Mouse (Mus musculus) forebrain, embryonic 16.5 days (tissue): ENCODE data around the gene Ogfod3. TPM values are rescaled to one million over a fixed set of nuclear protein-coding genes. Genes with fewer than 3 reads are reported as not detected.

ENCODE experiments used
- ATAC-seq: fragments of 200-750 bp; cut with Nextera tagmentation; 2 replicates; pipeline ENCODE4 v1.8.0; 2017; ENCODE audit warnings: mild to moderate bottlenecking, moderate library complexity
- H3K27ac ChIP-seq: fragments of 300-500 bp; sonication (generic); 2 replicates; pipeline ENCODE4 v1.5.1; 2014; ENCODE audit warnings: low read length, control low read depth
- H3K27me3 ChIP-seq: fragments of 300-500 bp; sonication (generic); replicated peaks from 2 replicates; pipeline ENCODE4 v1.6.1; 2014; ENCODE audit warnings: low read length; ENCODE audit not compliant: control insufficient read depth, insufficient read depth
- H3K36me3 ChIP-seq: fragments of 300-500 bp; sonication (generic); 2 replicates; pipeline ENCODE4 v1.6.1; 2014; ENCODE audit not compliant: control insufficient read depth, insufficient read depth
- H3K4me1 ChIP-seq: fragments of 300-500 bp; sonication (generic); replicated peaks from 2 replicates; pipeline ENCODE4 v1.6.1; 2014; ENCODE audit warnings: low read length; ENCODE audit not compliant: control insufficient read depth, insufficient read depth
- H3K4me2 ChIP-seq: fragments of 300-500 bp; sonication (generic); 2 replicates; pipeline ENCODE4 v1.6.1; 2014; ENCODE audit warnings: mild to moderate bottlenecking, low read length, control low read depth
- H3K4me3 ChIP-seq: fragments of 300-500 bp; sonication (generic); replicated peaks from 2 replicates; pipeline ENCODE4 v1.5.1; 2014; ENCODE audit warnings: mild to moderate bottlenecking, low read length, control low read depth
- H3K9ac ChIP-seq: fragments of 300-500 bp; sonication (generic); replicated peaks from 2 replicates; pipeline ENCODE4 v1.6.1; 2014; ENCODE audit warnings: low read depth, low read length, control low read depth
- H3K9me3 ChIP-seq: fragments of 300-500 bp; sonication (generic); 2 replicates; pipeline ENCODE4 v1.6.1; 2016; ENCODE audit warnings: low read length; ENCODE audit not compliant: control insufficient read depth
- WGBS: fragments of 180-500 bp; shearing (Covaris S2); extraction: QIAGEN DNeasy Blood & Tissue Kit; methylation state at CpG from one replicate; pipeline ENCODE4 v1.1.7; 2014; 5-methylcytosine and 5-hydroxymethylcytosine counted together
- polyA plus RNA-seq: library from polyadenylated mRNA; unstranded; fragments of >200 nt; fragmentation: Nextera tagmentation; extraction: Ambion mirVana; gene quantifications from 2 replicates; pipeline ENCODE4 v1.2.1, GENCODE M21; 2015

The Ogfod3 gene
- polyA plus RNA-seq, 1 experiment from 2014 or later, result 15.3 TPM

DNA sequence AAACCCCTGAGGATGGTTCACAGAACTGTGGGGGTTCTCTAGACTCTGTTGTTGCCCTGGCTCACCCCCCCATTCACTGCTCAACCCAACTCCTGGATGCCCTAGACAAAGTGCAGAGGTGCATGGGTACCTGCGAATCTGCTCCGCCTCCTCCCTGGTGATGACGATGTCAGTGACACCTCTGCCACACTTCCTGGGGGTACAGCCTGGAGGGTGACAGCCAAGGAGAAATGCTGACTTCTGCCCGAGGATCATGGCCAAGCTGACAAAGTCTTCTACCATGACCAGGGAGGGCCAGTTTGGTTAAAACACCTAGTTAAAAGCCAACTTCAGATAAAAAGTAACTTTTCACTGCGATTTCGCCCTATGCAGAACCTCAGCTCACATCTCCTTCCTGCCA, 3.7 kb downstream of the Ogfod3 start:
- no peak overlapping the region for H3K9ac ChIP-seq
- H3K4me1 ChIP-seq, result peaks cover 12% of the 10 kb centered on the region
- H3K27me3 ChIP-seq, result no peaks in the 10 kb centered on the region
- H3K9me3 ChIP-seq, result no peaks in the 10 kb centered on the region
- H3K4me2 ChIP-seq, result no peak overlapping the region
- 97% methylated on average over 6 of the region's 6 CpGs for WGBS
- H3K36me3 ChIP-seq, result no peaks in the 10 kb centered on the region
- H3K4me3 ChIP-seq, result no peak overlapping the region
- no peak for ATAC-seq
- H3K27ac ChIP-seq, result no peak overlapping the region

DNA sequence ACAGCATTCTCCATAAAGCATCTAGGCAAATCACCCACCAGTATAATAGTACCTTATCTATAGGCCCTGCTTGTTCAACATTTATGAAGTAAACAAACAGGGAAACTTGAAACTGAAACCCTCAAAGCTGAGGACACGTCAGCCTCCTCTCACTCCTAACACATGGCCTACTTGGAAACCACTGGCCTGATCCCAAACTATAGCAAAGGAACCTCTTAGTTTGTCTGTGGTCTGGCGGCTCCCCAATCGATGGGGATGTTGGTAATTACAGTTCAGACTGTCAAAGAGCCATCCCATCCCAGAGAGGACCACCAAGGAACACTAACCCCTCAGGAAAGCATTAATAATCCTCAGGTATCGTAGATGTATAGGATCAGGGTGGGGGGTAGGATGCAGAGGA, 4.7 kb downstream of the Ogfod3 start:
- no peak overlapping the region for H3K4me2 ChIP-seq
- no peak for ATAC-seq
- no peaks in the 10 kb centered on the region for H3K36me3 ChIP-seq
- no peak overlapping the region for H3K27ac ChIP-seq
- H3K9me3 ChIP-seq, result no peaks in the 10 kb centered on the region
- no peaks in the 10 kb centered on the region for H3K27me3 ChIP-seq
- WGBS, result 77% methylated on average over 4 of the region's 4 CpGs
- H3K9ac ChIP-seq, result no peak overlapping the region
- peaks cover 7% of the 10 kb centered on the region for H3K4me1 ChIP-seq
- no peak overlapping the region for H3K4me3 ChIP-seq

DNA sequence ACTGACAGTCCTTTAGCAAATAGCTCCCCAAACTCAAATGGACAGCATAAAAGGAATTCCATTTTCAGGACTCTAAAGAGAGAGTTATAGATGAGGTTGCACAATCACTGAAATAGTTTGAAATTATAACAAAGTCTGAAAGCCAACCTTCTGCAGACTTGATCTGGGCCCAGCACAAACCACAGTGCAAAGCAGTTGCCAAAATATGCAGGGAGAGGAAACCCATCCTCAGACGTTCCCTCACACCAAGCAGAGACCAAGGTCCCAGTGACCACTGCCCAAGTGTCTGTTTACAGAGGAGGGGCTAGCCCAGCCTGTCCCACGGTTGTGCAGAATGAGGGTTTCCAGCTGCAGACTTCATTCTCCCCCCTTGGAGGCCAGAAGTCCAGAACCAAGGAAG, 5.9 kb downstream of the Ogfod3 start:
- Histone ChIP-seq H3K27ac (no peak overlapping the region), H3K27me3 (no peaks in the 10 kb centered on the region), H3K4me2 (no peak overlapping the region), H3K4me1 (peaks cover under 1% of the 10 kb centered on the region), H3K9me3 (no peaks in the 10 kb centered on the region), H3K36me3 (no peaks in the 10 kb centered on the region), H3K9ac (no peak overlapping the region), H3K4me3 (no peak overlapping the region)
- ATAC-seq, result no peak
- WGBS, result 63% methylated on average over 2 of the region's 2 CpGs

DNA sequence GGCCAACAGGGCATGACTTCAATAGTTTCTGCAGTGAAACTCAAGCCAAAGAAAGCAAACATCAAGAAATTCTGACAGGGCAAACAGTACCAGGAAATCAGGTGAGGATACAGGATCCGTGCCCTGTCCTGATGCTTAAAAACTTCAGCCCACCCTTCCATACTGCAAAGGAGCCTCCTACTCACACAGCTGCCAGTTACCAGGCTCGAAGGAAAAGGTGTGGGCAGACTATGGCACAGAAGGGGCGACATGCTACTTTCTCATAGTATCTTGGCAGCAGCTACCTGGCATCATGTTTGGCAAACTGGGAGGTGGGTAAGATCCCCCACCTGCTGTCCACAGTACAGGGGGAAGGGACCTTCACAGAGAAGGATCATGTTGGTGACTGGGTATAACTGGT, 11.1 kb downstream of the Ogfod3 start:
- Histone ChIP-seq H3K27ac (no peak overlapping the region), H3K4me1 (no peaks in the 10 kb centered on the region), H3K36me3 (no peaks in the 10 kb centered on the region), H3K9ac (no peak overlapping the region), H3K27me3 (no peaks in the 10 kb centered on the region), H3K4me3 (no peak overlapping the region), H3K4me2 (no peak overlapping the region), H3K9me3 (no peaks in the 10 kb centered on the region)
- ATAC-seq, result no peak
- 80% methylated on average over 3 of the region's 3 CpGs for WGBS

DNA sequence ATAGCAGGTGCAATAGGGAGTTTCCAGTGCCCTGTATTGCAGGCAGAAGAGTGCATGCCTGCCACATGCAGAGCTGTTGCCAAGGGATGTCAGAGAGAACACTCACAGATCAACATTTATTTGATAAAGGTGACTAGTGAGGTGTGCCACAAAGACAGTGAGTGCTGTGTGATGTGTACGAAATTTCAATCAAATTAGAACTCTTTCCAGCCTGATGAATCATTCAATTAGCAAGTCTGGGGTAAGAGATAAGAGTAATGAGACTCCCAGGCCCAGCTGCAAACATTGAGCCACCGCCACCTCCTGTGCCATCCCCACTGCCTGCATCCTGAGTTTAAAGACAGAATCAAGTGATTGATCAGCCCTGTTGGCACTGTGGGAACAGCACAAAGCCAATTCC, 11.8 kb downstream of the Ogfod3 start:
- no peak overlapping the region for H3K4me2 ChIP-seq
- H3K36me3 ChIP-seq, result no peaks in the 10 kb centered on the region
- no peaks in the 10 kb centered on the region for H3K9me3 ChIP-seq
- no peak for ATAC-seq
- H3K4me3 ChIP-seq, result no peak overlapping the region
- WGBS, result 67% methylated on average over 2 of the region's 2 CpGs
- no peaks in the 10 kb centered on the region for H3K4me1 ChIP-seq
- H3K27me3 ChIP-seq, result no peaks in the 10 kb centered on the region
- H3K9ac ChIP-seq, result no peak overlapping the region
- no peak overlapping the region for H3K27ac ChIP-seq

DNA sequence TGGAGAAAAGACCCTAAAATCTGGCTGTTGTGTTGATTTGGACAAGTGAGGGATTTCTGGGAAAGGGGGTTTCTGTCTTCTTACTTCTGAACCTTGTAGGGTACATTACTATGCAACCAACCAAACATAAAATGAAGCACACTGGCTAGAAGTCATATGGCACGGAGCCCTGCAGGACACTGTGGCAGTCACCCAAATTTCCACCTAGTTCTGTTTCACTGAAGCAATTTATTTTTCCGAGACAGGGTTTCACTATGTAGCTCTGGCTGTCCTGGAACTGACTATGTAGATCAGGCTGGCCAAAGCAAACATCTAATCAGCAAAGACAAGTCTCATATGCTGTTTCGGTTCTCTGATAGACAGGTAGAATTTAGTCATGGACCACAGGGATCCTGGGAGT, 14.8 kb downstream of the Ogfod3 start:
- H3K27ac ChIP-seq, result no peak overlapping the region
- no peak for ATAC-seq
- no peak overlapping the region for H3K9ac ChIP-seq
- no peaks in the 10 kb centered on the region for H3K4me1 ChIP-seq
- WGBS, result 86% methylated on average over 3 of the region's 3 CpGs
- no peaks in the 10 kb centered on the region for H3K27me3 ChIP-seq
- no peaks in the 10 kb centered on the region for H3K36me3 ChIP-seq
- H3K4me2 ChIP-seq, result no peak overlapping the region
- no peaks in the 10 kb centered on the region for H3K9me3 ChIP-seq
- no peak overlapping the region for H3K4me3 ChIP-seq

DNA sequence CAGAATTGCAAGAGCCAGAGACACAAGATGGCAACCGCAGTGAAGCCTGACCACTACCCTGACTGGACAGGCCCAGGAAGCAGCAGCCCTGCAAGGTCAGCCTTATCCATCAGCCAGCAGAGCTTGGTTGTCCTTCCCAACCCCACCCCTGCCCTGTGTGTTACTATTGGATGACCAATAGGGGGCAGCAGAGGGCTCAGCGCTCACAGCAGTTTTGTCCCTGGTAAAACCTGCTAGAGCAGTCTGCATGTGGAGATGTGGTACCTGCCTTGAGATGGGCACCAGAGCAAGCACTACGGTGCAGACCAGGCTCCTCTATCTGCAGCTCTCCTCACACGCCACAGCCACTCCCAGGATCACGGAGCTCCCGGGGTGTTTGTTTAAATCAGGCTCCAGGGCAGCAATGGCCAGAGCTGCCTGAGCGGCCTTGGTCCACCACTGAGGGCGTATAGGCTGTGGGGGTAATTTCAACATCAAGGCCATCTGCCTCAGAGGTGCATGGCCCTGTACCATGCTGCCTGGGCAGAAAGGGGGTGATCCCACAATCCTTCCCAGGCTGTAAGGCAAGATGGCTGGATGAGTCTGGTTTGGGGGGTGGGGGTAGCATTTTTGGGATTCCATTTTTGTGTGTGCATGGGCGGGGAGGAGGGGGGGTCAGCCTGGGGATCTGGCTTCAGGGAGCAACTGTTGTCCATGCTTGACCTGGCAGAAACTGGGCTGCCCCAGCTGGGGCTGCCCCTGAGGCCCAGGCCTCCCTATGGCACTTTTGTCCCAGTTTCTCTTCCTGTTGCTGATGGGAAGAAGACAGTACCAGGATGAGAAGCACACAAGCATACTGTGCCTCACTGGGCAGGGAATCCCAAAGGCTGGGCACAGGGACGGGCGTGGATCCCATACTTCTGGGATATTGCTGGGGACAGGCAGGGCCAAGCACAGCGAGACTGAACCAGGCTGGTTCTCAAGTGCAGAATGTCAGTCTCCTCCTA, 27.9 kb downstream of the Ogfod3 start:
- no peak overlapping the region for H3K9ac ChIP-seq
- no peak for ATAC-seq
- peaks cover 4% of the 10 kb centered on the region for H3K4me1 ChIP-seq
- no peaks in the 10 kb centered on the region for H3K9me3 ChIP-seq
- no peak overlapping the region for H3K4me2 ChIP-seq
- no peak overlapping the region for H3K4me3 ChIP-seq
- no peak overlapping the region for H3K27ac ChIP-seq
- H3K27me3 ChIP-seq, result no peaks in the 10 kb centered on the region
- no peaks in the 10 kb centered on the region for H3K36me3 ChIP-seq
- WGBS, result 59% methylated on average over 12 of the region's 12 CpGs

DNA sequence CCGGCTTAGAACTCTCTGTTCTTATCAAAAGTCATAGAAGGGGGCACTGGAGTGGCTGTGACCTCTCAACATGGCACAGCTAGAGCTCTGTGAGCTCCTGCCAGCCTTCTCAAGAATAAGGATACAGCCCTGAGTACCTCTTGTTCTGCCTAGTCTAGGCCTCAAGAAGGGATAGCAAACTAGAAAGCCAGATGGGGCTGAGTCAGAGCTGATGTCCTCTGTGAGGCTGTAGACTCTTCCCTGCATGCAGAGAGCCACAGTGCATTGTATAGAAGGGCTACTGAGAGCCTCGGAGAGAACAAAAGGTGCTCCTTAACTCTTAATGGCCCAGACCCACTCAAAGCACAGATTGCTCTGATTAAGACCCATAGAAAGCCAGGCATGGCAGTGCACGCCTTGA, 30.3 kb downstream of the Ogfod3 start:
- ATAC-seq, result no peak
- Histone ChIP-seq H3K4me2 (no peak overlapping the region), H3K4me1 (peaks cover 4% of the 10 kb centered on the region), H3K9me3 (no peaks in the 10 kb centered on the region), H3K4me3 (no peak overlapping the region), H3K9ac (no peak overlapping the region), H3K36me3 (no peaks in the 10 kb centered on the region), H3K27me3 (no peaks in the 10 kb centered on the region), H3K27ac (no peak overlapping the region)
- WGBS, result 33% methylated on average over 3 of the region's 3 CpGs

DNA sequence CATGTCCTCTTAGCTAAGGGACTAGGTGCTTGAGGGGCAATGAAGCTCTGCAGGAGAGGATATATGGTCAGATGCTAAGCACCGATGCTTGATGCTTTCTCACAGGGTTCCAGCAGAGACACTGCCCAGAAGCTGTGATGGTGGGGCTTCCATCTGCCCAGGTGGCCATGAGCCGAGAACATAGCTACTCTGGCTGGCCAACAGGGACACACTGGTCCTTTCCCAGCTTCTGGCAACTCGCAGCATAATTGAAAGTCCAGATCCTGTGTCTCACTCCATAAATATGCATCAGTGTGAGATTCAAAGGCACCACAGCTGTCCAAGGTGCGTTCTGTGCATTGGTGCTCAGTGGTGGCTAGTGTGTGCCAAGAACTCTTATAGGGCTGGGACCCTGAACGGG, 31.3 kb downstream of the Ogfod3 start:
- Histone ChIP-seq H3K4me3 (no peak overlapping the region), H3K9ac (no peak overlapping the region), H3K36me3 (no peaks in the 10 kb centered on the region), H3K9me3 (no peaks in the 10 kb centered on the region), H3K27ac (no peak overlapping the region), H3K4me1 (peaks cover 4% of the 10 kb centered on the region), H3K4me2 (no peak overlapping the region), H3K27me3 (no peaks in the 10 kb centered on the region)
- no peak for ATAC-seq
- 78% methylated on average over 5 of the region's 5 CpGs for WGBS
